Mouse (Mus musculus) heart, embryonic 11.5 days (tissue): Measurements from ENCODE around the gene Rpl10a. TPM values are rescaled to one million over a fixed set of nuclear protein-coding genes. Genes with fewer than 3 reads are reported as not detected.

Source experiments
- ATAC-seq: fragments of 200-750 bp; cut with Nextera tagmentation; replicated peaks from 2 replicates; pipeline ENCODE4 v1.8.0; 2017; ENCODE audit warnings: moderate library complexity; ENCODE audit not compliant: insufficient number of reproducible peaks, low FRiP score, low TSS enrichment
- H3K27ac ChIP-seq: fragments of 300-500 bp; sonication (generic); 2 replicates; pipeline ENCODE4 v1.5.1; 2014; ENCODE audit warnings: mild to moderate bottlenecking, low read depth, low read length
- H3K27me3 ChIP-seq: fragments of 300-500 bp; sonication (generic); 2 replicates; pipeline ENCODE4 v1.6.1; 2014; ENCODE audit warnings: mild to moderate bottlenecking, low read length, mixed read lengths; ENCODE audit not compliant: control insufficient read depth, insufficient read depth
- H3K36me3 ChIP-seq: fragments of 300-500 bp; sonication (generic); 2 replicates; pipeline ENCODE4 v1.6.1; 2014; ENCODE audit warnings: mild to moderate bottlenecking, low read length, moderate library complexity, mixed read lengths; ENCODE audit not compliant: control insufficient read depth, insufficient read depth
- H3K4me1 ChIP-seq: fragments of 300-500 bp; sonication (generic); 2 replicates; pipeline ENCODE4 v1.6.1; 2014; ENCODE audit warnings: low read length; ENCODE audit not compliant: control insufficient read depth, insufficient read depth
- H3K4me2 ChIP-seq: fragments of 300-500 bp; sonication (generic); 2 replicates; pipeline ENCODE4 v1.6.1; 2014; ENCODE audit warnings: mild to moderate bottlenecking, moderate library complexity
- H3K4me3 ChIP-seq: fragments of 300-500 bp; sonication (generic); 2 replicates; pipeline ENCODE4 v1.5.1; 2014; ENCODE audit warnings: low read depth, low read length
- H3K9ac ChIP-seq: fragments of 300-500 bp; sonication (generic); 2 replicates; pipeline ENCODE4 v1.6.1; 2014; ENCODE audit warnings: mild to moderate bottlenecking, low read depth, low read length, moderate library complexity
- H3K9me3 ChIP-seq: fragments of 300-500 bp; sonication (generic); replicated peaks from 2 replicates; pipeline ENCODE4 v1.6.1; 2016; ENCODE audit warnings: low read length; ENCODE audit not compliant: control insufficient read depth
- WGBS: fragments of 180-500 bp; shearing (Covaris S2); extraction: QIAGEN DNeasy Blood & Tissue Kit; methylation state at CpG from one replicate; pipeline ENCODE4 v1.1.7; 2014; ENCODE audit not compliant: insufficient replicate concordance; 5-methylcytosine and 5-hydroxymethylcytosine counted together
- polyA plus RNA-seq: library from polyadenylated mRNA; unstranded; fragments of >200 nt; fragmentation: Nextera tagmentation; extraction: Ambion mirVana; gene quantifications from 2 replicates; pipeline ENCODE4 v1.2.1, GENCODE M21; 2014

Rpl10a gene
- polyA plus RNA-seq, 1 experiment from 2014 or later, result 446 TPM

DNA sequence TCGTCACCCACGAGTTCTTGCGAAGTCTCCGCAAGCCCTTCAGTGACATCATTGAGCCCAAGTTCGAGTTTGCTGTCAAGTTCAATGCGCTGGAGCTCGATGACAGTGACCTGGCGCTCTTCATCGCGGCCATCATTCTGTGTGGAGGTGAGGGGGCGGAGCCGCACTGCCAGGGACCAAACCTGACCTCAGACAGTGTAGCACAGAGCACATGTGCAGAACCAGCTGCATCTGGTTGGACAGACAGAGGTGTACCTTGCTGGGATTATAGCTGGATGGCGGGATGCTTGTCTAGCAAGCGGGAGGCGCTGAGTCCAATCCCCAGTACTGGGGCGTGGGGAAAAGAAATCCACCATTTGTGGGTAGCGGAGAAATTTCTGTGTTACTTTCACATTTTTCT is 29.4 kb upstream of the Rpl10a start:
- H3K27me3 ChIP-seq, result no peaks in the 10 kb centered on the region
- H3K9me3 ChIP-seq, result no peaks in the 10 kb centered on the region
- H3K4me3 ChIP-seq, result no peak overlapping the region
- H3K36me3 ChIP-seq, result no peaks in the 10 kb centered on the region
- no peak for ATAC-seq
- H3K4me2 ChIP-seq, result no peak overlapping the region
- H3K4me1 ChIP-seq, result peaks cover 4% of the 10 kb centered on the region; the same call in 1 of the 2 replicates
- H3K9ac ChIP-seq, result no peak overlapping the region
- no peak overlapping the region for H3K27ac ChIP-seq
- 90% methylated on average over 17 of the region's 17 CpGs for WGBS

GRCm38 (mm10) chr17:28299669-28300320 is 28.5 kb upstream of the Rpl10a start:
- Histone ChIP-seq H3K9me3 (no peaks in the 10 kb centered on the region), H3K4me1 (peaks cover 4% of the 10 kb centered on the region; the same call in 1 of the 2 replicates), H3K4me3 (no peak overlapping the region), H3K27me3 (no peaks in the 10 kb centered on the region), H3K36me3 (no peaks in the 10 kb centered on the region), H3K27ac (no peak overlapping the region), H3K9ac (no peak overlapping the region; the same call in none of the 2 replicates), H3K4me2 (no peak overlapping the region)
- no peak for ATAC-seq
- 39% methylated on average over 11 of the region's 11 CpGs for WGBS

DNA sequence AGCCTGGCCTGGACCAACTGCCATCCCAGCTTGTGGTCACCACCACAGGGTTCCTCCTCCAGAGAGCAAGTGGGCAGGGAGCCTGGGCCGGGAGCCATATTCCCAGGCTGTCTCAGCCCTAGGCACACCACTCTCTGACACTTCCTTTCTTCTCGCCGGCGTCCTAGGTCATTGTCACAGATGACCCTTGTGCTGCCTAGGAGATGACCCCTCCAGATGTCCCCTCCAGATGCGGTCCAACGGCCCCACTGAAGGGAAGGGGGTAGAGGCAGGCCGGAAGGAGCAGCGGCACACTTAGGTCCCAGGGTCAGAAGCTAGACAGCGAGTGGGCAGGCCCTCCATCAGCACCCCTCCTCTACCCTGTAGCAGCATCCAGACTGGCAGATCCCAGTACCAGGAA is 27.9 kb upstream of the Rpl10a start:
- Histone ChIP-seq H3K9ac (no peak overlapping the region; the same call in 1 of the 2 replicates), H3K27ac (no peak overlapping the region), H3K9me3 (no peaks in the 10 kb centered on the region), H3K36me3 (no peaks in the 10 kb centered on the region), H3K4me2 (no peak overlapping the region), H3K4me3 (no peak overlapping the region), H3K27me3 (no peaks in the 10 kb centered on the region), H3K4me1 (peaks cover 4% of the 10 kb centered on the region; the same call in 1 of the 2 replicates)
- ATAC-seq, result peak; percentile 19; the same call in 1 of the 2 replicates
- 58% methylated on average over 9 of the region's 9 CpGs for WGBS

DNA sequence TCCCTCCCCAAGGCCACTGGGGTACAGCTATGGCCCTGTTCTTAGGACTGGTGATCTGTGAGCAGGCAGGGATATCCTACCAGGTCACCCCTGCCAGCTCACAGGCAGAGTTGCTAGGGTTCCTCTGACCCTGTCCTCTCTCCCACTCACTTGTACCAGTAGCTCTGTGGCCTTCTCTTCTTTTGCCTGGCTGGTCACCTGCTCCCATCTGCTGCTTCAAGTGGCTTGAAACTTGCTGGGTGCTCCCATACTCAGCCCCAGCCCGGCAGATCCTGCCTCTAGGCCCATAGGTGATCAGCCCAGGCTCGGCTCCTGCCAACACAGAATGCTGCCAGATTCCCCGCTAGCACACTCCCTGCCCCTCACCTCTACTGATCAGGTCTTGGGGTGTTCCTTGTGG is 27.4 kb upstream of the Rpl10a start:
- H3K27me3 ChIP-seq, result no peaks in the 10 kb centered on the region
- no peak overlapping the region for H3K9ac ChIP-seq
- no peaks in the 10 kb centered on the region for H3K36me3 ChIP-seq
- 43% methylated on average over 3 of the region's 3 CpGs for WGBS
- H3K27ac ChIP-seq, result no peak overlapping the region
- ATAC-seq, result no peak
- H3K9me3 ChIP-seq, result no peaks in the 10 kb centered on the region
- H3K4me3 ChIP-seq, result no peak overlapping the region
- H3K4me1 ChIP-seq, result peaks cover 4% of the 10 kb centered on the region; the same call in 1 of the 2 replicates
- H3K4me2 ChIP-seq, result no peak overlapping the region

- H3K4me1 ChIP-seq, result no peaks in the 10 kb centered on the region
- no peaks in the 10 kb centered on the region for H3K36me3 ChIP-seq
- no peak overlapping the region for H3K4me3 ChIP-seq
- 53% methylated on average over 10 of the region's 10 CpGs for WGBS
- ATAC-seq, result no peak
- H3K4me2 ChIP-seq, result no peak overlapping the region
- H3K9ac ChIP-seq, result no peak overlapping the region
- H3K9me3 ChIP-seq, result no peaks in the 10 kb centered on the region
- no peak overlapping the region for H3K27ac ChIP-seq
- H3K27me3 ChIP-seq, result no peaks in the 10 kb centered on the region
Measured at GRCm38 (mm10) chr17:28305172-28305571, 23.1 kb upstream of the Rpl10a start.

DNA sequence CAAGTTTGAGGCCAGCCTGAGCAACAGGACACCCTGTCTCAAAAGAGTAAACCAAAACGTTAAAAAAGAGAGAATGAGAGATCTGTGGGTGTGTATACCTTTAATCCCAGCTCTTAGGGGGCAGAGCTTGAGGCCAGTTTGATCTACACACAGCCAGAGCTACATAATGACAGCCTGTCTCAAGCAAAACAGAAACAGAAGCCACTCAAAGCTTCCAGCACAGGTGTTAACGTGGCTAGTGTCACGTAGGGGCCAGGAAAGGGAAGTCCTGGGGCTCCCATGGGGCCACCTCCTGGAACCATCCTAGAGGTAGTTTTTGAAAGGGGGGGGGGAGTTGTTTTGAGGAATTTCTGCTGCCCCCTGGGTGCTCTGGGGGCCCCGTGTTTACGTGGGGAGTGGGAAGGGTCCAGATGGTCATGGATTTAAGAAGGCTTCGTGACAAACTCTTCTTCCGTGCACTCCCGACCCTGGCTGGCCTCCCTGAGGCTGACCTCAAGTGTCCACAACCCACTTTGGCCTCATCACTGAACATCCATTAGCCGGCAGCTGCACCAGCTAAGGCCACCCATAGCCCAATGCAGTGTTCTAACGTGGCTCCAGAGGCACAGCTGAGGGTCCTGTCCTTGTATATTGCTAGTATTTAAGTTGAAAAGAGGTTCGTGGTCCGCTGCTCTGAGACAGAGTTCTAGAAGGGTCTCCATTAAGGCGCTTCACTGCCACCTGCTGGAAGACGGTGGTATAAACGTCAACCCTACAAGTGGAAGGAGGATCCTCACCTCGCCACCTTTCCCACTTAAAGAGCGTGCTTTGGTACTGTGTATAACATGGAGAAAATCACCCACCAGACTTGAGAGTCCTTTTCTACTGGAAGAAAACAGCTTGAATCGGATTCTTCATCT is 19.7 kb upstream of the Rpl10a start:
- no peaks in the 10 kb centered on the region for H3K4me1 ChIP-seq
- no peak for ATAC-seq
- H3K27me3 ChIP-seq, result no peaks in the 10 kb centered on the region
- H3K4me3 ChIP-seq, result no peak overlapping the region
- no peak overlapping the region for H3K27ac ChIP-seq
- no peaks in the 10 kb centered on the region for H3K9me3 ChIP-seq
- WGBS, result 11% methylated on average over 18 of the region's 18 CpGs
- peak overlapping the region; percentile 44 for H3K4me2 ChIP-seq
- H3K36me3 ChIP-seq, result no peaks in the 10 kb centered on the region
- H3K9ac ChIP-seq, result no peak overlapping the region

DNA sequence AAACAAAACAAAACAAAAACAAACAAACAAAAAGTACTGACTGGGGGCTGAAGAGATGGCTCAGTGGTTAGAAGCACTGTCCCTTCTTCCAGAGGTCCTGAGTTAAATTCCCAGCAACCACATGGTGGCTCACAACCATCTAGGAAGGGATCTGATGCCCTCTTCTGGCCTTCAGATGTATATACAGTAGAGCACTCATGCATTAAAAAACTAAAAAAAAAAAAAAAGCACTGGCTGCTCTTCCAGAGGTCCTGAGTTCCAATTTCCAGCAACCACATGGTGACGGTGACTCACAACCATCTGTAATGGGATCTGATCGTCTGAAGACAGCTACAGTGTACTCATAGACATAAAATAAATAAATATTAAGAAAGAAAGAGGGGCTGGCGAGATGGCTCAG is 17.4 kb upstream of the Rpl10a start:
- Histone ChIP-seq H3K27me3 (no peaks in the 10 kb centered on the region), H3K27ac (no peak overlapping the region), H3K4me1 (peaks cover 7% of the 10 kb centered on the region), H3K4me3 (no peak overlapping the region), H3K4me2 (no peak overlapping the region), H3K36me3 (no peaks in the 10 kb centered on the region), H3K9ac (no peak overlapping the region), H3K9me3 (no peaks in the 10 kb centered on the region)
- ATAC-seq, result no peak
- WGBS, result 74% methylated on average over 3 of the region's 3 CpGs

- H3K9ac ChIP-seq, result no peak overlapping the region
- H3K27ac ChIP-seq, result no peak overlapping the region
- ATAC-seq, result no peak
- H3K4me3 ChIP-seq, result no peak overlapping the region
- no peaks in the 10 kb centered on the region for H3K9me3 ChIP-seq
- peaks cover 7% of the 10 kb centered on the region for H3K4me1 ChIP-seq
- no peak overlapping the region for H3K4me2 ChIP-seq
- WGBS, result 69% methylated on average over 5 of the region's 5 CpGs
- peaks cover 4% of the 10 kb centered on the region; the same call in 1 of the 2 replicates for H3K36me3 ChIP-seq
- no peaks in the 10 kb centered on the region for H3K27me3 ChIP-seq
Measured at GRCm38 (mm10) chr17:28311366-28312132, 16.7 kb upstream of the Rpl10a start.
